Mouse (Mus musculus) layer of hippocampus, adult 9-11 months (tissue): ENCODE data around the gene Slc44a2.

ENCODE experiments used
- DNase-seq: peaks from one replicate; pipeline ENCODE4 v3.0.0; 2022

Gene Slc44a2

DNA sequence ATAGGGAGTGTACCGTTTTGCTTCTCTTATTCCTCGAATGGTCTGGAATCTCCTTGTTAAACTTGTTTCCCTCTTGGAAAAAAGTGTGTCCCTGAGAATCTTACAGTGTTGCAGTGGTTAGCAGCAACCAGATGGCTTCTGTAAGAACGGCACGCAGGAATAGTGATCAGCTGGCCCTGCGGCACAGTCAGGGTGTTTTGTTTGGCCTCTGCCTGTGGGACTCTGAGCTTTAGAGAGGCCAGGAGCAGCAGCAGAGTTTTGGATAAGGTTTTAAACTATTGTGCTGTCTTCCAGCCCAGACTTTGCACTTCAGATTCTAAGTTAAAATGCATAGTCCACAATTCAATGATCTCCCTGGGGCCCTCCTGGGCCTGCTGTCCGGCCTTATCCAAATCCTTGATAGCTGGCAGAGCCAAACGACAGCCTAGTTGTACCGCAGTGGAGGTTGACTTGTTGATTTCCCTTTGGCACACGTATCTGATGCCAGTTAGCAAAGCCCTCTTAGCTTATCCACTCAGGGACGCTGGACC, 72.2 kb downstream of the Slc44a2 start:
- DNase-seq: no peak

DNA sequence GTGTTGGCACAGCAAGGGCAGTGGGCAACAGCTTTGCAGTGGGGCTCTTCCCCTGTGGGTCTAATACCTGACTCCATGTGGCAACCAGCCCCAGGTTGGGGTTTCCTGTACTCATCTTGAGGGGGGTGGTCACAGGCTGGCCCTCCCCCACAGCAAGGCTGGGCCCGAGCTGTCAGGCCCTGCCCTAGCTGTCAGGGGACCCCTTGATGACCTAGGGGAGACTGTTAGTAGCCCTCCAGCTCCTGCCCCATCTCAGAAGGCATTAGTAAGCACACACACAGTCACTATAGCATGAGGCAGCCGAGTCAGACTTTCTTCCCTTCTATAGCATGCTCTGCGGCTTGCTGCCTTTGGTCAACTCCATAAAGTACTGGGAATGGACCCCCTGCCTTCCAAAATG, 75.2 kb downstream of the Slc44a2 start:
- no peak for DNase-seq

DNA sequence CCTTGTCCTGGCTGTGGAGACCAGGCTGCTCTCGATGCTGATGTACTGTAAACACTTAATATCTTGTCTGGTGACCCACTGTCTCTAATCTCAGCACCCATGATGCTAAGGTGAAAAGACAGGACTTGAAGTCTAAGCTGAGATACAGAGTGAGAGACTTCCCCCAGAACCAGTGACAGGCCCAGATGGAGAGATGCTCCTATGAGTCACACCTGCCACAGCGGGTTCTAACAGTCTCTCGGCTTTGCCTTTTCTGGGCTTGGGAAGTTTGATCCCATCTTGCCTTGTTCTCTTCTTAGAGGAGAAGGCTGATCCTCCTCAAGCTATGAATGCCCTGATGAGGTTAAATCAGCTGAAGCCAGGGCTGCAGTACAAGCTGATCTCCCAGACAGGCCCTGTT, 76.7 kb downstream of the Slc44a2 start:
- DNase-seq: no peak

DNA sequence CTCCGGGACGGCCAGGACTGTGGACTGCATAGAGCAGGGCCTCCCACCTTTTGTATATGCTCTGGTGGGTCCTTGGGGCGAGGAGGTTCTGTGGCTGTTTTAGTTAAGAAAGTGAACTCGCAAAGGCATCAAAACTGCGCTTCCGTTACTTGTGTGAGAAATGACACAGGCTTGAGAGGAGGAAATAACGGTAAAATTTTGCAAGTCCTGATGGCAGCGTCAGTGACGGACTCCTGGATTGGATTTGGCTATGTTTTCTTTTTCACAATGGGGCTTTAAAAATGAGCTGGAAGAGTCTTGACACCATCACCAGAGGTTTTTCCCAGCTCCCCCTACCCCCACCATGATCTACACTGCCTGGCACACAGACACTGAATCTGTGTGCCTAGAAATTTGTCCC, 80.5 kb downstream of the Slc44a2 start:
- DNase-seq: no peak

DNA sequence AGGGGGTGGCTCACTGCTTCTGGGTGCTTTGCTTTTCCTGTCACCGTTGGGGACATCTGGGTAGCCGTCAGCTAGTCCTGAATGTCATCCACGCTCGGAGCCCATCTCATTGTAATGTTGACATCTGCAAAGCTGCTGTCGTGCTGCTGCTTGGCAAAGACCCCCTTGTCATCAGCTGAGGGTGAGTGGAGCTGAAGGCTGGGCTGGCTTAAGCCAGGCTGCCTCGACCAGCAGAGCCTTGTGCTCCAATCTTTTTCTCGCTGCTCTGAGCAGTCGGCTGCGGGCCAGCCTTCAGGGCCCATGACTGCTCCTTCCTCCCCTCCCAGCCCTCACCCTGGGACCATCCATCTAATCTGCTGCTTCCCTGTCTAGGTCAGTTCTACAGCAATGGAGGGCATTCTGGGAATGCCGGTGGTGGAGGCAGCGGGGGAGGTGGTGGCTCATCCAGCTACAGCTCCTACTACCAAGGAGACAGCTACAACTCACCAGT, 82.3 kb downstream of the Slc44a2 start:
- no peak for DNase-seq

DNA sequence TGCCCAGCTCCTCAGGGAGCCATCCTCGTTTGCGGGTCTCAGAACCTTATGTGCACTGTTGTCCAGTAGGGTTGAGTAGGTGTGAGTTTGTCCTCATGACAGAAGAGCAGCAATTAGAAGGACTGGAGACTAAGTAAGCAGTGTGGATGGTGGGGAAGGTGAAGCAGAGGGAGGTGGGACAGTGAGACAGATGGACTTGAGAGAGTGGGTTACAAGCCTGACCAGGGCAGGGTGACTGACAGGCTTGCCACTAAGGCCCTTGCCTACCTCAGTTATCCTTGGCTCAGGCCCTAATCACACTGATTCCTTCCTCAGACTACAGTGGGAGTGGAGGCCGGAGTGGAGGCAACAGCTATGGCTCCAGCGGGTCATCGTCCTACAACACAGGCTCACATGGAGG, 83.2 kb downstream of the Slc44a2 start:
- DNase-seq: no peak
